Mouse (Mus musculus) lung, postnatal 0 days (tissue): ENCODE data around the gene Limd1.

Experiments
- CTCF ChIP-seq: IDR thresholded peaks from 2 replicates; pipeline ENCODE4 v1.5.1; 2016; ENCODE audit warnings: antibody characterized with exemption, mild to moderate bottlenecking
- EP300 ChIP-seq: IDR thresholded peaks from 2 replicates; pipeline ENCODE4 v1.6.1; 2016; ENCODE audit warnings: antibody characterized with exemption, mild to moderate bottlenecking, control low read depth

- TF ChIP-seq CTCF = no peak
- TF ChIP-seq EP300 = no peak
Observed at GRCm38 (mm10) chr9:123516641-123517385, 38.3 kb downstream of the Limd1 start.
